Mouse (Mus musculus): ENCODE results near the gene Slc1a7.

The Slc1a7 gene

GRCm38 (mm10) chr4:107967966-107968682, at the start of gene Slc1a7:
Slc1a7 (plus strand) TSS chr4:107968332.
- DNase-seq (ENCODE audit: low spot score), result no peak

GRCm38 (mm10) chr4:107920336-107920735, 47.8 kb upstream of the Slc1a7 start:
- DNase-seq (ENCODE audit: low spot score), result no peak

- DNase-seq (ENCODE audit: low spot score), result no peak
Measured at GRCm38 (mm10) chr4:107921152-107921695, 46.9 kb upstream of the Slc1a7 start.

- peak; percentile 28 for DNase-seq (ENCODE audit: low spot score)
Measured at GRCm38 (mm10) chr4:107921952-107922351, 46.2 kb upstream of the Slc1a7 start.

GRCm38 (mm10) chr4:107923145-107923802, 44.9 kb upstream of the Slc1a7 start, which contains the start of gene Cpt2:
Cpt2 (minus strand) TSS chr4:107923610.
- peak; percentile 96 for DNase-seq (ENCODE audit: low spot score)

- DNase-seq (ENCODE audit: low spot score), result no peak
Measured at GRCm38 (mm10) chr4:107923803-107924194, 44.3 kb upstream of the Slc1a7 start.

- DNase-seq (ENCODE audit: low spot score), result no peak
Measured at GRCm38 (mm10) chr4:107928269-107928668, 39.9 kb upstream of the Slc1a7 start.

GRCm38 (mm10) chr4:107928726-107929125, 39.4 kb upstream of the Slc1a7 start:
- no peak for DNase-seq (ENCODE audit: low spot score)

- no peak for DNase-seq (ENCODE audit: low spot score)
Measured at GRCm38 (mm10) chr4:107931453-107931852, 36.7 kb upstream of the Slc1a7 start.

GRCm38 (mm10) chr4:107933239-107933638, 34.9 kb upstream of the Slc1a7 start:
- DNase-seq (ENCODE audit: low spot score), result no peak

GRCm38 (mm10) chr4:107935254-107935653, 32.9 kb upstream of the Slc1a7 start:
- DNase-seq (ENCODE audit: low spot score), result no peak

- DNase-seq (ENCODE audit: low spot score), result peak; percentile 76
Measured at GRCm38 (mm10) chr4:107937338-107937737, 30.8 kb upstream of the Slc1a7 start.

GRCm38 (mm10) chr4:107938124-107938523, 30.0 kb upstream of the Slc1a7 start:
- DNase-seq (ENCODE audit: low spot score), result no peak

GRCm38 (mm10) chr4:107942741-107943140, 25.4 kb upstream of the Slc1a7 start:
- DNase-seq (ENCODE audit: low spot score), result peak; percentile 23

GRCm38 (mm10) chr4:107944141-107944540, 24.0 kb upstream of the Slc1a7 start:
- DNase-seq (ENCODE audit: low spot score), result no peak

GRCm38 (mm10) chr4:107949918-107950317, 18.2 kb upstream of the Slc1a7 start:
- DNase-seq (ENCODE audit: low spot score), result no peak

- DNase-seq (ENCODE audit: low spot score), result no peak
Measured at GRCm38 (mm10) chr4:107952845-107953244, 15.3 kb upstream of the Slc1a7 start.

- DNase-seq (ENCODE audit: low spot score), result no peak
Measured at GRCm38 (mm10) chr4:107955691-107956090, 12.4 kb upstream of the Slc1a7 start.

- DNase-seq (ENCODE audit: low spot score), result no peak
Measured at GRCm38 (mm10) chr4:107958487-107958886, 9.6 kb upstream of the Slc1a7 start.

GRCm38 (mm10) chr4:107962044-107962732, 5.9 kb upstream of the Slc1a7 start:
- peak; percentile 43 for DNase-seq (ENCODE audit: low spot score)

- DNase-seq (ENCODE audit: low spot score), result no peak
Measured at GRCm38 (mm10) chr4:107962792-107963191, 5.3 kb upstream of the Slc1a7 start.

GRCm38 (mm10) chr4:107966416-107967109, 1.6 kb upstream of the Slc1a7 start:
- no peak for DNase-seq (ENCODE audit: low spot score)

Measured in urinary bladder, postnatal 25 days (tissue).